Mouse (Mus musculus) myocyte (in vitro differentiated cells): Measurements from ENCODE around the gene Pcnx4. TPM values are rescaled to one million over a fixed set of nuclear protein-coding genes. Genes with fewer than 3 reads are reported as not detected.

Experiments used
- H3K27me3 ChIP-seq: one replicate; pipeline ENCODE4 v1.6.1; 2011; ENCODE audit not compliant: control insufficient read depth, insufficient read depth, insufficient read length
- H3K36me3 ChIP-seq: one replicate; pipeline ENCODE4 v1.6.1; 2011; ENCODE audit not compliant: control insufficient read depth, insufficient read depth
- H3K4me2 ChIP-seq: one replicate; pipeline ENCODE4 v1.6.1; 2011; ENCODE audit warnings: low read depth, control low read depth
- H3K4me3 ChIP-seq: one replicate; pipeline ENCODE4 v1.5.1; 2011; ENCODE audit warnings: mild to moderate bottlenecking, control low read depth, moderate library complexity
- H3K79me2 ChIP-seq: one replicate; pipeline ENCODE4 v1.6.1; 2011; ENCODE audit not compliant: control insufficient read depth, insufficient read depth
- H3ac ChIP-seq: one replicate; pipeline ENCODE4 v1.6.1; 2011; ENCODE audit not compliant: control insufficient read depth, insufficient read length
- CEBPB ChIP-seq: IDR thresholded peaks from 2 replicates; pipeline ENCODE4 v1.6.1; 2011; ENCODE audit warnings: mild to moderate bottlenecking, moderate library complexity; ENCODE audit not compliant: poor library complexity, insufficient read depth, severe bottlenecking
- E2F4 ChIP-seq: IDR thresholded peaks from one replicate; pipeline ENCODE4 v1.6.1; 2011; ENCODE audit warnings: mild to moderate bottlenecking, control low read depth, moderate library complexity; ENCODE audit not compliant: insufficient read depth
- MAX ChIP-seq: IDR thresholded peaks from one replicate; pipeline ENCODE4 v1.6.1; 2011; ENCODE audit warnings: low read depth, mild to moderate bottlenecking, control low read depth
- MYOD1 ChIP-seq, 3 experiments: IDR thresholded peaks; one replicate each; pipeline ENCODE4 v1.6.1; 2011; ENCODE audit warnings: control low read depth in 2 of 3, low read depth in 2 of 3, mild to moderate bottlenecking in 2 of 3, moderate library complexity in 1 of 3; ENCODE audit not compliant: insufficient read length in 2 of 3, control insufficient read depth in 1 of 3
- MYOG ChIP-seq, 3 experiments: IDR thresholded peaks; one replicate each; pipeline ENCODE4 v1.6.1; 2011; ENCODE audit warnings: control low read depth in 2 of 3, low read depth in 2 of 3, mild to moderate bottlenecking in 2 of 3; ENCODE audit not compliant: insufficient read length in 2 of 3, control insufficient read depth in 1 of 3, insufficient read depth in 1 of 3
- POLR2A ChIP-seq: IDR thresholded peaks from one replicate; pipeline ENCODE4 v1.6.1; 2011; ENCODE audit warnings: low read depth, mild to moderate bottlenecking, control low read depth, moderate library complexity; ENCODE audit not compliant: insufficient read length
- POLR2AphosphoS2 ChIP-seq: IDR thresholded peaks from one replicate; pipeline ENCODE4 v1.6.1; 2011; ENCODE audit warnings: low read depth, control low read depth; ENCODE audit not compliant: insufficient read length
- REST ChIP-seq: IDR thresholded peaks from one replicate; pipeline ENCODE4 v1.6.1; 2011; ENCODE audit warnings: mild to moderate bottlenecking, control low read depth, moderate library complexity; ENCODE audit not compliant: insufficient read depth, insufficient read length
- SRF ChIP-seq: IDR thresholded peaks from one replicate; pipeline ENCODE4 v1.6.1; 2011; ENCODE audit warnings: low read depth; ENCODE audit not compliant: control insufficient read depth, insufficient read length
- TCF12 ChIP-seq: IDR thresholded peaks from one replicate; pipeline ENCODE4 v1.6.1; 2011; ENCODE audit warnings: mild to moderate bottlenecking, control low read depth; ENCODE audit not compliant: poor library complexity, insufficient read depth, severe bottlenecking
- TCF3 ChIP-seq: IDR thresholded peaks from one replicate; pipeline ENCODE4 v1.6.1; 2011; ENCODE audit warnings: low read depth, control low read depth; ENCODE audit not compliant: insufficient read length
- USF1 ChIP-seq: IDR thresholded peaks from one replicate; pipeline ENCODE4 v1.6.1; 2011; ENCODE audit warnings: low read depth, mild to moderate bottlenecking, control low read depth, moderate library complexity
- polyA plus RNA-seq: library from polyadenylated mRNA; unstranded; fragments of >200 nt; fragmentation: generic; extraction: Trizol; gene quantifications from one replicate; pipeline ENCODE4 v1.2.1, GENCODE M21; 2012; ENCODE audit warnings: missing spikeins

Gene Pcnx4
- polyA plus RNA-seq, 1 experiment = 4.5 TPM

- TF ChIP-seq MYOG (IDR thresholded peaks at IDR 0.05; ENCODE audit: control insufficient read depth in 1 of 3, insufficient read depth in 1 of 3, insufficient read length in 2 of 3, low read depth in 2 of 3) = no peak
- no peak for TF ChIP-seq SRF
- TF ChIP-seq CEBPB = no peak
- no peak for TF ChIP-seq MAX
- TF ChIP-seq TCF12 = no peak
- no peak for TF ChIP-seq POLR2AphosphoS2
- no peak for TF ChIP-seq E2F4
- TF ChIP-seq TCF3 = no peak
- TF ChIP-seq USF1 = no peak
- H3K4me2 ChIP-seq = no peak overlapping the region
- no peaks in the 10 kb centered on the region for H3K27me3 ChIP-seq
- no peak overlapping the region for H3K4me3 ChIP-seq
- no peak overlapping the region for H3ac ChIP-seq
- no peaks in the 10 kb centered on the region for H3K36me3 ChIP-seq
- no peaks in the 10 kb centered on the region for H3K79me2 ChIP-seq
These were observed 16.3 kb upstream of the Pcnx4 start for GRCm38 (mm10) chr12:72519855-72520254.

GRCm38 (mm10) chr12:72520645-72521044, 15.5 kb upstream of the Pcnx4 start:
- Histone ChIP-seq H3K4me2 (no peak overlapping the region), H3K79me2 (no peaks in the 10 kb centered on the region), H3K4me3 (no peak overlapping the region), H3K36me3 (no peaks in the 10 kb centered on the region), H3K27me3 (no peaks in the 10 kb centered on the region), H3ac (no peak overlapping the region)
- no peak for TF ChIP-seq TCF12
- TF ChIP-seq USF1 = no peak
- TF ChIP-seq MYOG (IDR thresholded peaks at IDR 0.05; ENCODE audit: control insufficient read depth in 1 of 3, insufficient read depth in 1 of 3, insufficient read length in 2 of 3, low read depth in 2 of 3) = no peak
- no peak for TF ChIP-seq POLR2A
- TF ChIP-seq SRF = no peak

- no peak overlapping the region for H3K4me3 ChIP-seq
- TF ChIP-seq POLR2A (no peak), REST (no peak), USF1 (no peak), E2F4 (no peak), MYOG (IDR thresholded peaks at IDR 0.05; ENCODE audit: control insufficient read depth in 1 of 3, insufficient read depth in 1 of 3, insufficient read length in 2 of 3, low read depth in 2 of 3) (no peak), POLR2AphosphoS2 (no peak), MYOD1 (IDR thresholded peaks at IDR 0.05; ENCODE audit: control insufficient read depth in 1 of 3, insufficient read length in 2 of 3, low read depth in 2 of 3) (no peak), CEBPB (no peak), TCF3 (no peak), TCF12 (no peak), SRF (no peak), MAX (no peak)
- H3ac ChIP-seq = no peak overlapping the region
- no peaks in the 10 kb centered on the region for H3K27me3 ChIP-seq
- H3K4me2 ChIP-seq = no peak overlapping the region
- no peaks in the 10 kb centered on the region for H3K36me3 ChIP-seq
- H3K79me2 ChIP-seq = no peaks in the 10 kb centered on the region
These were observed 10.6 kb upstream of the Pcnx4 start for GRCm38 (mm10) chr12:72525588-72525987.

GRCm38 (mm10) chr12:72532303-72532702, 3.9 kb upstream of the Pcnx4 start:
- TF ChIP-seq E2F4 (no peak), TCF12 (no peak), MAX (no peak), POLR2AphosphoS2 (no peak), USF1 (no peak), REST (no peak), CEBPB (no peak), MYOG (IDR thresholded peaks at IDR 0.05; ENCODE audit: control insufficient read depth in 1 of 3, insufficient read depth in 1 of 3, insufficient read length in 2 of 3, low read depth in 2 of 3) (no peak), SRF (no peak), TCF3 (no peak)
- Histone ChIP-seq H3K4me2 (no peak overlapping the region), H3ac (no peak overlapping the region), H3K36me3 (no peaks in the 10 kb centered on the region), H3K4me3 (no peak overlapping the region), H3K27me3 (no peaks in the 10 kb centered on the region), H3K79me2 (peaks cover 9% of the 10 kb centered on the region)

GRCm38 (mm10) chr12:72533986-72534385, 2.2 kb upstream of the Pcnx4 start:
- H3K79me2 ChIP-seq = peaks cover 17% of the 10 kb centered on the region
- H3K4me3 ChIP-seq = no peak overlapping the region
- H3ac ChIP-seq = no peak overlapping the region
- no peak overlapping the region for H3K4me2 ChIP-seq
- H3K36me3 ChIP-seq = no peaks in the 10 kb centered on the region
- no peak for TF ChIP-seq TCF12
- no peak for TF ChIP-seq USF1
- TF ChIP-seq E2F4 = no peak
- TF ChIP-seq POLR2AphosphoS2 = no peak
- H3K27me3 ChIP-seq = no peaks in the 10 kb centered on the region

GRCm38 (mm10) chr12:72535599-72535998, 584 bp upstream of the Pcnx4 start:
- no peak for TF ChIP-seq POLR2A
- no peak for TF ChIP-seq E2F4
- TF ChIP-seq CEBPB = no peak
- TF ChIP-seq TCF3 = no peak
- Histone ChIP-seq H3K4me3 (peak overlapping the region; percentile 42), H3ac (no peak overlapping the region), H3K4me2 (peak overlapping the region; percentile 71), H3K36me3 (no peaks in the 10 kb centered on the region), H3K27me3 (no peaks in the 10 kb centered on the region), H3K79me2 (peaks cover 17% of the 10 kb centered on the region)
